Mouse (Mus musculus): ENCODE measurements at regions not wholly inside any gene's neighbourhood (a gene's known extent, or its start where the extent isn't known, plus 50 kb on each side); places are given as distances from the start of the nearest gene placed in this dataset.

GRCm38 (mm10) chr2:46646366-46646765, 1529.2 kb upstream of the Zeb2 start:
- no peak for ATAC-seq (ENCODE audit: insufficient number of reproducible peaks, low FRiP score, low TSS enrichment, low read depth)

DNA sequence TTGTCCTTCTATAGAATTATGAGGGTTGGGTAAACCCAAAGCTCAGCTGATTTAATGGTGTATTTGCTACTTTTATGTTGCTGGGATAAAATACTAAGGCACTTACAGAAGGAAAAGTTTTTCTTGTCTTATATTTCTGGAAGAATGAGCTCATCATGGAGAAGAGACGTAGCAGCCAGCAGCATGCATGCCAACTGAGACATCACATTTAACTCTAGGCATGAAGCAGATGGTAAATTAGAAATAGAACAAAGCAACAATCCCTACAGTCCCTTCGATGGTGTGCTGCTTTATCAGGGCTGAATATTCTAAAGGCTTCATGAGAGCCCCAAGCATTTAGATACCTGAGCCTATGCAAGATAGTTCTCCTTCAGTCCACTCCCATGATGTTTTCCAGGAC, 1492.0 kb upstream of the Zeb2 start:
- DNase-seq (ENCODE audit: low spot score): no peak
- no peak overlapping the region for H3K4me2 ChIP-seq (ENCODE audit: low read depth, severe bottlenecking)
- H3K4me3 ChIP-seq (ENCODE audit: low read depth, low read length): no peak overlapping the region
- H3K4me1 ChIP-seq (ENCODE audit: control insufficient read depth, insufficient read depth, low read length): no peaks in the 10 kb centered on the region
- no peaks in the 10 kb centered on the region for H3K27me3 ChIP-seq (ENCODE audit: control insufficient read depth, insufficient read depth, low read length)
- no peaks in the 10 kb centered on the region for H3K36me3 ChIP-seq (ENCODE audit: control insufficient read depth, insufficient read depth, low read length)
- no peaks in the 10 kb centered on the region for H3K9me3 ChIP-seq (ENCODE audit: control insufficient read depth, low read length)
- ATAC-seq (ENCODE audit: insufficient number of reproducible peaks, low FRiP score, low TSS enrichment, low read depth): no peak
- no peak overlapping the region for H3K27ac ChIP-seq (replicated peaks; ENCODE audit: low read depth, low read length)
- WGBS: 84% methylated on average over 2 of the region's 2 CpGs
- no peak overlapping the region for H3K9ac ChIP-seq (ENCODE audit: low read length)

More at GRCm38 (mm10) chr2:46646366-46646765, 1529.2 kb upstream of the Zeb2 start:
- H3K36me3 ChIP-seq (ENCODE audit: control insufficient read depth, insufficient read depth, low read length): no peaks in the 10 kb centered on the region
- DNase-seq (ENCODE audit: low spot score): no peak
- H3K4me3 ChIP-seq (ENCODE audit: low read depth, low read length): no peak overlapping the region
- H3K4me1 ChIP-seq (ENCODE audit: control insufficient read depth, insufficient read depth, low read length): no peaks in the 10 kb centered on the region
- H3K27me3 ChIP-seq (ENCODE audit: control insufficient read depth, insufficient read depth, low read length): no peaks in the 10 kb centered on the region
- no peak overlapping the region for H3K9ac ChIP-seq (ENCODE audit: low read length)
- H3K4me2 ChIP-seq (ENCODE audit: low read depth, severe bottlenecking): no peak overlapping the region
- no peak overlapping the region for H3K27ac ChIP-seq (replicated peaks; ENCODE audit: low read depth, low read length)
- 82% methylated on average over 2 of the region's 2 CpGs for WGBS
- no peaks in the 10 kb centered on the region for H3K9me3 ChIP-seq (ENCODE audit: control insufficient read depth, low read length)

DNA sequence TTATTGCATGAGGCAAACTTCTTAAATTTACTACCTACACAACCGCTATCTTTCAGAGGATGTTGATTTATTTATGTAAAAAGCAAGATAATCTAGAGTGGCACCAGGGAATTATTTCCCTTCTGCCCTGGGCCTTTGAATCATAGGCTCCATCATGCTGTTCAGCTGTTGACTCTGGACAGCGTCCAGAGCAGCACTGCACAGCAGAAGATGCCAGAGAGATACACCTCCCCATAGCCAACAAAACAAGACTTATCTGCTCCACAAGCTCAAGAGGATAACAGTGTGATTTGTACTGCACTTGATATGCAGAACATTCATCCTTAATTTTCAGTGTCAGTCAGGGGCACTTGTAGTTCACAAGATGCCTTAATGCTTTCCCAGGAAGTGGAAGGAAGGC, 1464.6 kb upstream of the Zeb2 start:
- no peak overlapping the region for H3K27ac ChIP-seq (replicated peaks; ENCODE audit: low read depth, low read length)
- no peak overlapping the region for H3K4me2 ChIP-seq (ENCODE audit: low read depth, severe bottlenecking)
- no peaks in the 10 kb centered on the region for H3K4me1 ChIP-seq (ENCODE audit: control insufficient read depth, insufficient read depth, low read length)
- DNase-seq (ENCODE audit: low spot score) (no peak), ATAC-seq (ENCODE audit: insufficient number of reproducible peaks, low FRiP score, low TSS enrichment, low read depth) (no peak)
- H3K9ac ChIP-seq (ENCODE audit: low read length): no peak overlapping the region
- no peaks in the 10 kb centered on the region for H3K9me3 ChIP-seq (ENCODE audit: control insufficient read depth, low read length)
- H3K27me3 ChIP-seq (ENCODE audit: control insufficient read depth, insufficient read depth, low read length): no peaks in the 10 kb centered on the region
- no peak overlapping the region for H3K4me3 ChIP-seq (ENCODE audit: low read depth, low read length)
- no peaks in the 10 kb centered on the region for H3K36me3 ChIP-seq (ENCODE audit: control insufficient read depth, insufficient read depth, low read length)
- 80% methylated on average over 2 of the region's 2 CpGs for WGBS

GRCm38 (mm10) chr2:46570416-46570815, 1453.2 kb upstream of the Zeb2 start:
- Histone ChIP-seq H3K4me1 (ENCODE audit: control insufficient read depth, insufficient read depth, low read length) (no peaks in the 10 kb centered on the region), H3K9ac (ENCODE audit: low read length) (no peak overlapping the region), H3K4me2 (ENCODE audit: low read depth, severe bottlenecking) (no peak overlapping the region), H3K27ac (replicated peaks; ENCODE audit: low read depth, low read length) (no peak overlapping the region), H3K4me3 (ENCODE audit: low read depth, low read length) (no peak overlapping the region), H3K9me3 (ENCODE audit: control insufficient read depth, low read length) (no peaks in the 10 kb centered on the region), H3K27me3 (ENCODE audit: control insufficient read depth, insufficient read depth, low read length) (no peaks in the 10 kb centered on the region), H3K36me3 (ENCODE audit: control insufficient read depth, insufficient read depth, low read length) (no peaks in the 10 kb centered on the region)
- ATAC-seq (ENCODE audit: insufficient number of reproducible peaks, low FRiP score, low TSS enrichment, low read depth): no peak
- 88% methylated on average over 2 of the region's 2 CpGs for WGBS
- DNase-seq (ENCODE audit: low spot score): no peak

DNA sequence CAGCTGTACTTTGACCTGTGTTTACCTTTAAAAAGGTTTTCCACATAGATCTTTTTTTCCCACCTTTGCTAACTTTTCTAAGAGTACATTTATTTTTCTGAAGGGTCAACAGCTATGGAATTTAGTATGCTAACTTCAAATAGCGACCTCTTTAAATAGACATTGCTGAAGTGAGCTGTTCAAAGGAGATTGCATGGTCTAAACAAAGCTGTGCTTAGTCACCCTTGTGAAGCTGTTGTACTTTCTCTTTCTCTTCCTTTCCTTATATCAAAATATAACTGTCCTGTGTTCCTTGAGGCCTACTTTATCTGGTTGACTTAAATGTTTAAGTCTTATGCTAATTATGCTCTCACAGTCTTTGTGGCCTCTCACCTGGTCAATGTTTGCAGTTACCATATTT, 1416.2 kb upstream of the Zeb2 start:
- Histone ChIP-seq H3K9ac (ENCODE audit: low read length) (no peak overlapping the region), H3K9me3 (ENCODE audit: control insufficient read depth, low read length) (no peaks in the 10 kb centered on the region), H3K27me3 (ENCODE audit: control insufficient read depth, insufficient read depth, low read length) (no peaks in the 10 kb centered on the region), H3K4me2 (ENCODE audit: low read depth, severe bottlenecking) (no peak overlapping the region), H3K4me3 (ENCODE audit: low read depth, low read length) (no peak overlapping the region), H3K4me1 (ENCODE audit: control insufficient read depth, insufficient read depth, low read length) (no peaks in the 10 kb centered on the region), H3K36me3 (ENCODE audit: control insufficient read depth, insufficient read depth, low read length) (no peaks in the 10 kb centered on the region), H3K27ac (replicated peaks; ENCODE audit: low read depth, low read length) (no peak overlapping the region)
- ATAC-seq (ENCODE audit: insufficient number of reproducible peaks, low FRiP score, low TSS enrichment, low read depth) (no peak), DNase-seq (ENCODE audit: low spot score) (no peak)
- 71% methylated on average over 1 of the region's 1 CpGs for WGBS

DNA sequence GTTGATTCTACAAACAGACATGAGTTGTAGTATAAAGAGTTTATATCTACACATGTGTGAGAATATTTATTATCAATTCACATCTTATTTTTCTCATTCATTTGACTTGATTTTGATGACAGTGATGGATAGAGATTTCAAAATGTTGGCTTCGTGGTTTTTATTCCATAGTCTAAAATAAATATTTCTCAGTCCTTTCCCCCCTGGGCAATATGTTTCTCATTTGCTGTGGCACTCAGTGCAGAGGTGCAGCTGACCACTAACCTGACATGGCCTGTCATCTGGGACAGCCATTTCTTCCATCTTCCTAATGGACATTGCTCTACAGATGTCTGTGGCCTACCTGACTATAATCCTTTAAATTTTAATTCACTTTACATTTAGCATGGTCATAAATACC, 1413.5 kb upstream of the Zeb2 start:
- Histone ChIP-seq H3K27me3 (ENCODE audit: control insufficient read depth, insufficient read depth, low read length) (no peaks in the 10 kb centered on the region), H3K9ac (ENCODE audit: low read length) (no peak overlapping the region), H3K4me1 (ENCODE audit: control insufficient read depth, insufficient read depth, low read length) (no peaks in the 10 kb centered on the region), H3K9me3 (ENCODE audit: control insufficient read depth, low read length) (no peaks in the 10 kb centered on the region), H3K4me3 (ENCODE audit: low read depth, low read length) (no peak overlapping the region), H3K27ac (replicated peaks; ENCODE audit: low read depth, low read length) (no peak overlapping the region), H3K36me3 (ENCODE audit: control insufficient read depth, insufficient read depth, low read length) (no peaks in the 10 kb centered on the region), H3K4me2 (ENCODE audit: low read depth, severe bottlenecking) (no peak overlapping the region)
- 76% methylated on average over 1 of the region's 1 CpGs for WGBS
- ATAC-seq (ENCODE audit: insufficient number of reproducible peaks, low FRiP score, low TSS enrichment, low read depth) (no peak), DNase-seq (ENCODE audit: low spot score) (no peak)

DNA sequence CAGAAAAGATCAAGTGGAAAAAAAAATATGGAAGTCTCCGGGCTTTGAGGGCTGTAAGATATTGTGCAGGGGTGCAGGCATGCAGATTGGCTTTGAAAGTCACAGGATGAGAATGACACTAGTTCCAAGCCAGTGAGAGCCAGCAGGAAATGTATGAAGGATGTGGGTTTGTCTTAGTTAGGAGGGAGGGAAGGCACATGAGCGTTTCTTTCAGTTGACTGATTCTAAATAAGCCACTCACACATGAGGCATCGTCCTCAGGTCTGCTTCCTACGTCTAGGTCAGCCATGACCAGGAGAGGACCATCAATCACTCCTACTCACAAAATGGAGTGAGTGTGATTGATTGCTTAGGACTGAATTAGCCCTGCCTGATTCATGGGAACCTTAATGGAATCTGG, 1408.0 kb upstream of the Zeb2 start:
- no peaks in the 10 kb centered on the region for H3K27me3 ChIP-seq (ENCODE audit: control insufficient read depth, insufficient read depth, low read length)
- no peak overlapping the region for H3K4me3 ChIP-seq (ENCODE audit: low read depth, low read length)
- H3K27ac ChIP-seq (replicated peaks; ENCODE audit: low read depth, low read length): no peak overlapping the region
- DNase-seq (ENCODE audit: low spot score): no peak
- H3K9ac ChIP-seq (ENCODE audit: low read length): no peak overlapping the region
- no peaks in the 10 kb centered on the region for H3K9me3 ChIP-seq (ENCODE audit: control insufficient read depth, low read length)
- H3K4me2 ChIP-seq (ENCODE audit: low read depth, severe bottlenecking): no peak overlapping the region
- H3K36me3 ChIP-seq (ENCODE audit: control insufficient read depth, insufficient read depth, low read length): no peaks in the 10 kb centered on the region
- no peaks in the 10 kb centered on the region for H3K4me1 ChIP-seq (ENCODE audit: control insufficient read depth, insufficient read depth, low read length)
- no peak for ATAC-seq (ENCODE audit: insufficient number of reproducible peaks, low FRiP score, low TSS enrichment, low read depth)
- WGBS: 46% methylated on average over 4 of the region's 4 CpGs

- Histone ChIP-seq H3K9me3 (ENCODE audit: control insufficient read depth, low read length) (no peaks in the 10 kb centered on the region), H3K4me1 (ENCODE audit: control insufficient read depth, insufficient read depth, low read length) (no peaks in the 10 kb centered on the region), H3K4me3 (ENCODE audit: low read depth, low read length) (no peak overlapping the region), H3K27ac (replicated peaks; ENCODE audit: low read depth, low read length) (no peak overlapping the region), H3K4me2 (ENCODE audit: low read depth, severe bottlenecking) (no peak overlapping the region), H3K36me3 (ENCODE audit: control insufficient read depth, insufficient read depth, low read length) (no peaks in the 10 kb centered on the region), H3K9ac (ENCODE audit: low read length) (no peak overlapping the region), H3K27me3 (ENCODE audit: control insufficient read depth, insufficient read depth, low read length) (no peaks in the 10 kb centered on the region)
- ATAC-seq (ENCODE audit: insufficient number of reproducible peaks, low FRiP score, low TSS enrichment, low read depth) (no peak), DNase-seq (ENCODE audit: low spot score) (no peak)
- 59% methylated on average over 6 of the region's 6 CpGs for WGBS
Observed at GRCm38 (mm10) chr2:46524625-46525024, 1407.4 kb upstream of the Zeb2 start.

DNA sequence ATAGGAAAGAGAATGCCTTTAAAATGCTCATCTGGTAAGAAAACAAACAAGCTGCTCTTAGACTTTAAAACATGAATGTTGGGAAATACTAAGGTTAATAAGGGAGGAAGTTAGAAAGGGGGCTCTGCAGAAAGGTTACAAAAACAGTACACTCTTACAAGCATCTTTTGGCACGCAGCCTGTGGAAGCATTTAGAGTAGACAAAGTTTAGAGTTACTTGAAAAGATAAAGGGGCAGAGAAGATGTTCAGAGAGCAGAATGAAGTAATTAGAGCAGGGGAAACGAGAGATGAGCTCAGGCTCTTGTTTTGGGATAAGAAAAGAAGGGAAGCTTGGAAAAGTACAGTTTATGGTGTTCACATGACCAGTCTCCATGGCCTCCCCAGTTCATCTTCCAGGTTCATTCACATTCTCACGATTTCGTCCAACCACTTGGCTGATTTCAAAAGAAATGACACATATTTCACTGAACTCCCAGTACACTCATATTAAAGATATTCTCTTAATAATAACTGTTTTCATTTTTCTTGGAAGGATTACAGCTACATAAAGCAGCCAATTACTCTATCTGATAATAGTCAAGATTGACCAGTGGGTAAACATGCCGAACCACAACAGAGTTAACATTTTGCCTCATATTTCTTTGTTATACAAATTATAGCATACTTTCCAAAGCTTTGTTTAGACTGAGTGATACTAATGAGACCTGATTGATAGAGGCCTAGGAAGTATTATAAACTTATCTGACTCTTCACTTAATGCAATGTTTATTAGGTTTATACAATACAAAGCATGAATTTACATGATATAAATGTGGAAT, 1404.2 kb upstream of the Zeb2 start:
- no peak overlapping the region for H3K4me3 ChIP-seq (ENCODE audit: low read depth, low read length)
- WGBS: 80% methylated on average over 5 of the region's 5 CpGs
- DNase-seq (ENCODE audit: low spot score) (no peak), ATAC-seq (ENCODE audit: insufficient number of reproducible peaks, low FRiP score, low TSS enrichment, low read depth) (no peak)
- no peaks in the 10 kb centered on the region for H3K27me3 ChIP-seq (ENCODE audit: control insufficient read depth, insufficient read depth, low read length)
- no peak overlapping the region for H3K9ac ChIP-seq (ENCODE audit: low read length)
- no peaks in the 10 kb centered on the region for H3K4me1 ChIP-seq (ENCODE audit: control insufficient read depth, insufficient read depth, low read length)
- no peak overlapping the region for H3K4me2 ChIP-seq (ENCODE audit: low read depth, severe bottlenecking)
- no peak overlapping the region for H3K27ac ChIP-seq (replicated peaks; ENCODE audit: low read depth, low read length)
- H3K9me3 ChIP-seq (ENCODE audit: control insufficient read depth, low read length): no peaks in the 10 kb centered on the region
- H3K36me3 ChIP-seq (ENCODE audit: control insufficient read depth, insufficient read depth, low read length): no peaks in the 10 kb centered on the region

Measured in limb, embryonic 11.5 days (tissue).